Mouse (Mus musculus) bone marrow, adult 2 months (tissue): ENCODE measurements around the gene Rab30.

ENCODE experiments used
- CTCF ChIP-seq: fragments of 200-500 bp; IDR thresholded peaks from 2 replicates; pipeline ENCODE4 v1.5.1; 2011; ENCODE audit warnings: low read length, control low read depth; ENCODE audit not compliant: control insufficient read depth, insufficient read depth
- POLR2A ChIP-seq: fragments of 200-500 bp; IDR thresholded peaks from 2 replicates; pipeline ENCODE4 v1.6.1; 2011; ENCODE audit warnings: low read depth, mild to moderate bottlenecking, control low read depth, low read length, borderline replicate concordance; ENCODE audit not compliant: control insufficient read depth

GRCm38 (mm10) chr7:92758067-92758466 lies 16.7 kb downstream of the Rab30 start:
- TF ChIP-seq POLR2A (no peak), CTCF (no peak)
